In the genomic region with DNA sequence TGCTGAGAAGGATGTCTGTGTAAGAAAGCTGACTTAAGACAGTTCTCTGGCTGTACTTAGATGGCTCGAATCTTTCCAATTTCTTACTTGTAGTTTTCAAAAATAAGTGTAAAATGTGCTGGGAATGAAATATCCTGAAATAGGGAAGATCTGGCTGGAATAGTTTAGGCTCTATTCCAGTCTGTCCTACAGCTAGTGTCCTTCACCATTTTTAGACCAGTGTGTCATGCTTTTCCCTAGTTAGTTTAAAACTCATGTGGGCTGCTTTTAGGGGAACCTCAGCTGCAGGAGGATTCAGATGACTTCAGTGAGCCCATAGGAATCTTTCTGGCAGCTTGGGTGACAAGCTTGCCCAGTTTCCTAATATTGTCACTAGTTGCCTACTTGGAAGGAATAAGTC, we compare ENCODE assay signal across 14 mouse cellular contexts.
DNase-seq lines count a peak whose midpoint lies in the region.
"Had no signal": no experiment of that assay in that cellular context is flagged by ENCODE, and none has a peak within 500 bp of the region (broad histone marks: within the 10 kb centered on the region; RNA-seq: fewer than 3 reads in every experiment).

No protein-coding gene starts in this region.

- intact Hi-C loops in left cerebral cortex, postnatal 36 days (cut with DNase I): no loop called here

- DNase-seq in frontal cortex, adult 2 months (ENCODE audit: extremely low spot score in 1 of 2, low spot score in 1 of 2): peak; percentile 41 to 58
- no peak for DNase-seq in frontal cortex, postnatal 14 days (ENCODE audit: low spot score in 2 of 2)
- peak; percentile 14 for DNase-seq in right cerebral cortex, postnatal 25 days
- no peak for DNase-seq in right cerebral cortex, adult 2 months (ENCODE audit: low spot score in 2 of 2)
- peak; percentile 14 to 23 for DNase-seq in left cerebral cortex, postnatal 36 days (ENCODE audit: low spot score in 2 of 2)
- DNase-seq in layer of hippocampus, adult 9-11 months: no peak
- DNase-seq in heart, adult 9 months (ENCODE audit: low spot score in 2 of 2): no peak
- DNase-seq: adrenal gland, postnatal 10 days; cerebellum, adult 11-12 months; cerebellum, adult 9-10 months; cerebellum, postnatal 36 days; gastrocnemius, adult 2 months; gastrocnemius, postnatal 25 days; heart, postnatal 36 days had no signal

Comparison
In these comparisons a context has a peak if more than half of its experiments do, and no peak if none do; other contexts are left out.
1. DNase-seq: peak in frontal cortex, adult 2 months (2 of 2), right cerebral cortex, postnatal 25 days (single experiment) and left cerebral cortex, postnatal 36 days (2 of 2); none in frontal cortex, postnatal 14 days (0 of 2), right cerebral cortex, adult 2 months (0 of 2), layer of hippocampus, adult 9-11 months (single experiment) and heart, adult 9 months (0 of 2).